24 mouse cellular contexts compared by ENCODE assay signal in genomic region chr5:62748168-62748567, GRCm38 (mm10). TPM values are rescaled to one million over a fixed set of nuclear protein-coding genes. Genes with fewer than 3 reads are reported as not detected.
DNase-seq lines count a peak whose midpoint lies in the region; ATAC-seq and TF ChIP-seq lines count a peak whose summit lies in the region.
"Had no signal": no experiment of that assay in that cellular context is flagged by ENCODE, and none has a peak within 500 bp of the region (broad histone marks: within the 10 kb centered on the region; RNA-seq: fewer than 3 reads in every experiment).

No protein-coding gene starts in this region.

- no peaks in the 10 kb centered on the region for H3K36me3 ChIP-seq in kidney, adult 2 months (ENCODE audit: control insufficient read depth, insufficient read depth, low read length)
- H3K36me3 ChIP-seq in liver, adult 2 months (ENCODE audit: control insufficient read depth, insufficient read depth, low read length): no peaks in the 10 kb centered on the region; the same call in 1 of the 2 replicates
- no peaks in the 10 kb centered on the region for H3K36me3 ChIP-seq in liver, postnatal 0 days (replicated peaks; ENCODE audit: insufficient read depth, low read length)
- H3K36me3 ChIP-seq: embryonic facial prominence, embryonic 13.5 days; embryonic facial prominence, embryonic 15.5 days; forebrain, embryonic 10.5 days; forebrain, embryonic 12.5 days had no signal

- no peak for ATAC-seq in liver, postnatal 0 days
- ATAC-seq: forebrain, embryonic 14.5 days had no signal

- H3K27ac ChIP-seq in kidney, adult 2 months (ENCODE audit: insufficient read depth, low read depth, low read length): no peak overlapping the region
- H3K27ac ChIP-seq in layer of hippocampus, adult 2 months: peak overlapping the region; percentile 71
- no peak overlapping the region for H3K27ac ChIP-seq in liver, adult 2 months (replicated peaks; ENCODE audit: insufficient read depth, low read depth, low read length)
- H3K27ac ChIP-seq in liver, postnatal 0 days (ENCODE audit: low read depth): no peak overlapping the region
- H3K27ac ChIP-seq: embryonic facial prominence, embryonic 13.5 days; embryonic facial prominence, embryonic 15.5 days; forebrain, embryonic 10.5 days; forebrain, embryonic 12.5 days had no signal

- no peak for TF ChIP-seq POLR2A in kidney, adult 2 months (IDR thresholded peaks at IDR 0.05; ENCODE audit: low read depth, low read length)
- TF ChIP-seq POLR2A in liver, adult 2 months (IDR thresholded peaks at IDR 0.05; ENCODE audit: extremely low read depth, insufficient read depth, low read length): no peak

- H3K4me1 ChIP-seq in kidney, adult 2 months (ENCODE audit: control insufficient read depth, insufficient read depth, low read length): no peaks in the 10 kb centered on the region; the same call in 1 of the 2 replicates
- H3K4me1 ChIP-seq in liver, adult 2 months (ENCODE audit: control insufficient read depth, insufficient read depth, low read length): peaks cover 5% of the 10 kb centered on the region
- peaks cover 6% of the 10 kb centered on the region; the same call in 1 of the 2 replicates for H3K4me1 ChIP-seq in liver, postnatal 0 days (ENCODE audit: insufficient read depth)
- H3K4me1 ChIP-seq: embryonic facial prominence, embryonic 13.5 days; embryonic facial prominence, embryonic 15.5 days had no signal

- no peak overlapping the region for H3K4me3 ChIP-seq in kidney, adult 2 months (ENCODE audit: insufficient read depth, low read depth, low read length)
- no peak overlapping the region for H3K4me3 ChIP-seq in layer of hippocampus, adult 2 months
- H3K4me3 ChIP-seq in liver, adult 2 months (ENCODE audit: insufficient read depth, low read depth, low read length): no peak overlapping the region
- no peak overlapping the region for H3K4me3 ChIP-seq in liver, postnatal 0 days (ENCODE audit: low read depth, low read length)
- H3K4me3 ChIP-seq: embryonic facial prominence, embryonic 13.5 days; embryonic facial prominence, embryonic 15.5 days; erythroblast, embryonic 14.5 days; forebrain, embryonic 10.5 days; forebrain, embryonic 12.5 days had no signal

- no peaks in the 10 kb centered on the region for H3K27me3 ChIP-seq in kidney, adult 2 months (replicated peaks; ENCODE audit: control insufficient read depth, insufficient read depth, low read length)
- no peaks in the 10 kb centered on the region for H3K27me3 ChIP-seq in liver, adult 2 months (ENCODE audit: control insufficient read depth, insufficient read depth, low read length)
- no peaks in the 10 kb centered on the region for H3K27me3 ChIP-seq in liver, postnatal 0 days (ENCODE audit: insufficient read depth, low read length)
- H3K27me3 ChIP-seq: embryonic facial prominence, embryonic 13.5 days; embryonic facial prominence, embryonic 15.5 days; forebrain, embryonic 12.5 days had no signal

- no peaks in the 10 kb centered on the region for H3K9me3 ChIP-seq in liver, postnatal 0 days (ENCODE audit: low read length)
- H3K9me3 ChIP-seq: embryonic facial prominence, embryonic 13.5 days; embryonic facial prominence, embryonic 15.5 days; forebrain, embryonic 10.5 days; forebrain, embryonic 12.5 days had no signal

- no peak for TF ChIP-seq EP300 in liver, postnatal 0 days (IDR thresholded peaks at IDR 0.05; ENCODE audit: low read depth)

- WGBS in kidney, adult 2 months: 57% methylated on average over 2 of the region's 2 CpGs
- whole genome bisulfite sequencing in liver, adult 2 months: 26% methylated on average over 2 of the region's 2 CpGs
- 96% methylated on average over 2 of the region's 2 CpGs for WGBS in liver, postnatal 0 days (ENCODE audit: insufficient replicate concordance)

- H3K4me2 ChIP-seq in liver, postnatal 0 days (ENCODE audit: low read depth, low read length): no peak overlapping the region
- H3K4me2 ChIP-seq: embryonic facial prominence, embryonic 13.5 days; embryonic facial prominence, embryonic 15.5 days; forebrain, embryonic 12.5 days had no signal

- TF ChIP-seq CTCF in kidney, adult 2 months (conservative IDR thresholded peaks at IDR 0.05; ENCODE audit: insufficient read depth, insufficient read length, low read depth, low read length): no peak
- no peak for TF ChIP-seq CTCF in layer of hippocampus, adult 2 months (conservative IDR thresholded peaks at IDR 0.05)
- no peak for TF ChIP-seq CTCF in liver, adult 2 months (IDR thresholded peaks at IDR 0.05; ENCODE audit: low read depth, low read length)
- no peak for TF ChIP-seq CTCF in liver, postnatal 0 days (IDR thresholded peaks at IDR 0.05; ENCODE audit: low read depth)

- DNase-seq in kidney, adult 2 months: peak; percentile 78
- no peak for DNase-seq in kidney, postnatal 4 days
- DNase-seq in kidney, adult 9 months: peak; percentile 69
- no peak for DNase-seq in kidney, postnatal 14 days
- no peak for DNase-seq in layer of hippocampus, adult 2 months (ENCODE audit: low spot score in 2 of 2)
- DNase-seq in layer of hippocampus, postnatal 25 days (ENCODE audit: extremely low spot score in 1 of 2, low spot score in 1 of 2): no peak
- DNase-seq in liver, adult 2 months (ENCODE audit: extremely low read depth, low read depth, low spot score): peak; percentile 87
- DNase-seq in liver, postnatal 0 days: no peak
- DNase-seq: adrenal gland, adult 2 months; adrenal gland, postnatal 10 days; adrenal gland, postnatal 25 days; cerebellum, adult 11 months; cerebellum, adult 18-20 months; cerebellum, adult 8-10 months; cerebellum, adult 9-11 months; cerebellum, postnatal 36 days; embryo, embryonic 11 days had no signal

- peaks cover 6% of the 10 kb centered on the region; the same call in 1 of the 2 replicates for H3K79me2 ChIP-seq in liver, adult 2 months (ENCODE audit: control insufficient read depth, insufficient read depth, low read length)

- no peak overlapping the region for H3K9ac ChIP-seq in liver, adult 2 months (ENCODE audit: low read depth, low read length)
- no peak overlapping the region for H3K9ac ChIP-seq in liver, postnatal 0 days (replicated peaks)
- H3K9ac ChIP-seq: embryonic facial prominence, embryonic 13.5 days; embryonic facial prominence, embryonic 15.5 days; forebrain, embryonic 12.5 days had no signal

RNA-seq across cellular contexts. Expression of gene Arap2, which starts 17.8 kb away (rescaled TPM):
- polyA plus RNA-seq in kidney, adult 2 months (2012; rRNA removed): 5.0 and 6.6 TPM in 2 replicates
- total RNA-seq in layer of hippocampus, adult 2 months (2021): 10 to 100 TPM; 48.6 to 49.8 TPM
- total RNA-seq in layer of hippocampus, postnatal 25 days (2021): 10 to 100 TPM; 41.0 to 49.9 TPM
- total RNA-seq in liver, adult 2 months (2014; rRNA removed): 24.0 and 28.9 TPM in 2 replicates
- polyA plus RNA-seq in liver, adult 2 months (2012; rRNA removed): 1.7 and 2.1 TPM in 2 replicates
- polyA plus RNA-seq in liver, postnatal 0 days (2015; fragmentation: Nextera tagmentation; extraction: Ambion mirVana): 6.8 and 7.9 TPM in 2 replicates
- total RNA-seq: MEL had no signal
- polyA plus RNA-seq: erythroblast, embryonic 14.5 days had no signal

Comparison
In these comparisons a context has a peak if more than half of its experiments do, and no peak if none do; other contexts are left out.
1. DNase-seq: peak in kidney, adult 2 months (single experiment), kidney, adult 9 months (single experiment) and liver, adult 2 months (single experiment); none in kidney, postnatal 4 days (0 of 2), kidney, postnatal 14 days (single experiment), layer of hippocampus, adult 2 months (0 of 2), layer of hippocampus, postnatal 25 days (0 of 2) and liver, postnatal 0 days (single experiment).